Mouse (Mus musculus) heart, adult 10 weeks (tissue): ENCODE data around the gene Arpp21. TPM values are rescaled to one million over a fixed set of nuclear protein-coding genes. Genes with fewer than 3 reads are reported as not detected.

Source experiments
- polyA plus RNA-seq: library from polyadenylated mRNA; stranded (reverse); fragments of 350-450 nt; fragmentation: Illumina TruSeq; extraction: RNeasy Lipid Tissue Mini Kit (QIAGEN cat#74804); gene quantifications from one replicate; pipeline ENCODE4 v1.2.3, GENCODE M21; 2014; ENCODE audit warnings: low read depth, low replicate concordance

Arpp21 gene
- polyA plus RNA-seq = 1.4 TPM

GRCm38 (mm10) chr9:112235696-112236397, at the start of gene Arpp21:
Gene Arpp21, minus strand, starts transcription at chr9:112235938.

